Mouse (Mus musculus) right cerebral cortex, postnatal 4 days (tissue): ENCODE results near the gene Olfr1195.
"Not testable (repeated sequence)": the region's sequence is repeated elsewhere in the genome, so short reads cannot be mapped to it uniquely, and the experiment has no call there.

Source experiments
- DNase-seq: peaks from one replicate; pipeline ENCODE4 v3.0.0-alpha.2; 2022

Gene Olfr1195

DNA sequence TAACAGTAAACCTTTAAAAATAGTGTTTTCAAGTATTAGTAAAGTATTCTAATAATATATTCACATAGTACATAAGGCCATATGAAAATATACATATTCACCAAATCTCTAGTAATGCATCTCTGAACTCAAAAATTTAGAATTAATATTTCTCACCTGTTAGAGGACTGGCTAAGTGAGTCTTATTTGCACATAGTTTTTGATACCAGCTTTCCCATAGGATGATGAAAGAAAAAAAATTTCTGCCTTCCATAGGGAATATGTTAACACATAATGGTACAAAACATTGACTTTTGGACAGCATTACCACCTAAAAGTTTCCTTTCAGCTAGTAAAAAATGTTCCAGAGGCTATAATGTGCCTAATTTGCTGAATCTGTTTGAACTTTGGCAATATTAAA lies at the start of gene Olfr1195:
Gene Olfr1195, minus strand, starts transcription at position 101 of the 400 bp plus-strand sequence.
- DNase-seq = no peak

DNA sequence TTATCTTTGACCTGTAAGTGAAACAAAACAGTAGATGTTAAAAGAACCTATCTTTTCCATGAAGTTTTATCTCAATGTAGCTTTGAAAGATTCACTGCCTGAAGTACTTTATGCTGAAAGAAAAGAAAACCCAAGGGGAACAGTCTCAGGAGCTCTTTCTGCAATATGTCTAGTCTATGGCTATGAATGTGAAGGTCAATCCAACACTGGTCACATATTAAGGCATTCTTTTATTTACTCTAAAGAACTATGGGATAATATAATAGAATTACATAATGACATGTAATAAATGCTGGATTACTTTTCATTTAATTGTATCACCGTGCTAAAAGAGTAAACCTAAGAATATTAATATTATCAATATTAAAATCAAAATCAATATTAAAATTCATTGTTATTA lies 43.3 kb upstream of the Olfr1195 start, which contains the start of gene Olfr1197:
Gene Olfr1197, minus strand, starts transcription at position 101 of the 400 bp plus-strand sequence.
- DNase-seq = no peak

DNA sequence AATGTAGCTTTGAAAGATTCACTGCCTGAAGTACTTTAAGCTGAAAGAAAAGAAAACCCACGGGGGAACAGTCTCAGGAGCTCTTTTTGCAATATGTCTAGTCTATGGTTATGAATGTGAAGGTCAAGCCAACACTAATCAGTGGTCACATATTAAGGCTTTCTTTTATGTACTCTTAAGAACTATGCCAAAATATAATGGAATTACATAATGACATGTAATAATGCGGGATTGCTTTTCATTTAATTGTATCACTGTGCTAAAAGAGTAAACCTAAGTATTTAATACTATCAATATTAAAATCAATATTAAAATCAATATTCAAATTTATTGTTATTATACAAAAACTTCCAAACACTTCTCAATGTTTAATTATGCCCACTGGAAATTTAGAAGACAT lies 15.5 kb upstream of the Olfr1195 start, which contains the start of gene Olfr1196:
Gene Olfr1196, minus strand, starts transcription at position 101 of the 400 bp plus-strand sequence.
- DNase-seq = no peak

DNA sequence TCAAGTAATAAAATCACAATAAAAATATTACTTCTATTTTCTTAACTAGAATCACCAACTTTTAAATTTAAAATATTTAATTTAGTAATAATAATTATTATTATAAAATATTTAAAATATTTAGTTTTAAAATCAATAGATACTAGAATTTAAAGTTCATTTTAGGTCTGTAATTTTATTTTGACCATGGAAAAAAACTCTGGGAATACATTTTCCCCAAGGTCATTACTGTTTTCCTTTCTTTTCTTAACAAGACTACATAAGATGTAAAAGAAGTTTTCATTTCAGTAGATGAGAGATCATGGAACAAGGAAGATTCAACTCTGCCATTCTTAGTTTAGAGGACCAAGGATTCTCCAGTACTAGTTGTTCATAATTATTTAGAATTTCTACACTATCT lies 13.7 kb downstream of the Olfr1195 start, which contains the start of gene Olfr1193:
Gene Olfr1193, plus strand, starts transcription at position 301 of the 400 bp plus-strand sequence.
- DNase-seq = not testable (repeated sequence)

DNA sequence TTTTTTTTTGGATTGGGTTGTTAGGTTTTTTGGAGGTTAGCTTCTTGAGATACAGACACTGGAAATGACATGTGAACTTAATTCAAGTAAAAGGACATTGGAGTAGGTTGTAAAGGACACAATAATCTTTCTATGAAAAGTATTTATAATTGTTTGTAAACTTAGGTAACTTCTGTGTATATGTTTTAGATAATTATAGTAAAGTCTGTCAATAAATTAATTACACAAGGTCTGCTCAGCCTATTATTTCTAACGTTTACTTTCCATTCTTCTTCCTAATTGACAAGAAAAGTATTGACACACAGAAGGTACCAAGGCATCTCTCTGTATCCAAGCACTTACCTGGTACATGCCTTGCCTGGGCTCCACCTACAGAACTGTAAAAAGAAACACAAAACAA lies 40.8 kb downstream of the Olfr1195 start, which contains the start of gene Olfr1192-ps1:
Gene Olfr1192-ps1, plus strand, starts transcription at position 301 of the 400 bp plus-strand sequence.
- DNase-seq = no peak

DNA sequence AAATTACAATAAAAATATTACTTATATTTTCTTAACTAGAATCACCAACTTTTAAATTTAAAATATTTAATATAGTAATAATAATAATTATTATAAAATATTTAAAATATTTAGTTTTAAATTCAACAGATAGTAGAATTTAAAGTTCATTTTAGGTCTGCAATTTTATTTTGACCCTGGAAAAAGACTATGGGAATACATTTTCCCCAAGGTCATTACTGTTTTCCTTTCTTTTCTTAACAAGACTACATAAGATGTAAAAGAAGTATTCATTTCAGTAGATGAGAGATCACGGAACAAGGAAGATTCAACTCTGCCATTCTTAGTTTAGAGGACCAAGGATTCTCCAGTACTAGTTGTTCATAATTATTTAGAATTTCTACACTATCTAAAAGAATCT lies 48.7 kb downstream of the Olfr1195 start, which contains the start of gene Olfr1191-ps1:
Gene Olfr1191-ps1, plus strand, starts transcription at position 301 of the 400 bp plus-strand sequence.
- not testable (repeated sequence) for DNase-seq
